Mouse (Mus musculus) kidney, embryonic 15.5 days (tissue): ENCODE measurements around the gene Olfr1255. TPM values are rescaled to one million over a fixed set of nuclear protein-coding genes. Genes with fewer than 3 reads are reported as not detected.

ENCODE experiments used
- ATAC-seq: fragments of 200-750 bp; cut with Nextera tagmentation; replicated peaks from 2 replicates; pipeline ENCODE4 v1.8.0; 2017; ENCODE audit warnings: moderate TSS enrichment; ENCODE audit not compliant: low FRiP score
- H3K27ac ChIP-seq: fragments of 300-500 bp; sonication (generic); 2 replicates; pipeline ENCODE4 v1.5.1; 2015; ENCODE audit warnings: mild to moderate bottlenecking, inconsistent platforms
- H3K27me3 ChIP-seq: fragments of 300-500 bp; sonication (generic); 2 replicates; pipeline ENCODE4 v1.6.1; 2015; ENCODE audit warnings: inconsistent platforms
- H3K36me3 ChIP-seq: fragments of 300-500 bp; sonication (generic); 2 replicates; pipeline ENCODE4 v1.6.1; 2015; ENCODE audit warnings: inconsistent platforms
- H3K4me1 ChIP-seq: fragments of 300-500 bp; sonication (generic); 2 replicates; pipeline ENCODE4 v1.6.1; 2015; ENCODE audit warnings: inconsistent platforms
- H3K4me2 ChIP-seq: fragments of 300-500 bp; sonication (generic); 2 replicates; pipeline ENCODE4 v1.6.1; 2015; ENCODE audit warnings: moderate library complexity, mild to moderate bottlenecking, inconsistent platforms
- H3K4me3 ChIP-seq: fragments of 300-500 bp; sonication (generic); replicated peaks from 2 replicates; pipeline ENCODE4 v1.5.1; 2015; ENCODE audit warnings: mild to moderate bottlenecking, inconsistent platforms
- H3K9ac ChIP-seq: fragments of 300-500 bp; sonication (generic); 2 replicates; pipeline ENCODE4 v1.6.1; 2015; ENCODE audit warnings: mild to moderate bottlenecking, inconsistent platforms
- H3K9me3 ChIP-seq: fragments of 300-500 bp; sonication (generic); replicated peaks from 2 replicates; pipeline ENCODE4 v1.6.1; 2016; ENCODE audit warnings: inconsistent platforms
- WGBS: fragments of 180-500 bp; shearing (Covaris S2); methylation state at CpG from one replicate; pipeline ENCODE4 v1.1.7; 2015; ENCODE audit warnings: mixed read lengths; 5-methylcytosine and 5-hydroxymethylcytosine counted together
- polyA plus RNA-seq: library from polyadenylated mRNA; unstranded; fragments of >200 nt; fragmentation: Nextera tagmentation; extraction: Ambion mirVana; gene quantifications from 2 replicates; pipeline ENCODE4 v1.2.1, GENCODE M21; 2015

Olfr1255 gene
- not detected in 2 replicates for polyA plus RNA-seq

GRCm38 (mm10) chr2:89811751-89812150 lies at the start of gene Olfr1255:
Olfr1255 (plus strand) TSS chr2:89812051.
- H3K27ac ChIP-seq, result no peak within 1 kb of the TSS
- H3K4me1 ChIP-seq, result no peaks in the 10 kb centered on the region
- H3K9me3 ChIP-seq, result no peaks in the 10 kb centered on the region
- no peak within 1 kb of the TSS for H3K4me3 ChIP-seq
- no peak within 1 kb of the TSS for H3K4me2 ChIP-seq
- H3K27me3 ChIP-seq, result no peaks in the 10 kb centered on the region
- WGBS, result 84% methylated on average over 3 of the region's 3 CpGs
- no peak for ATAC-seq
- no peaks in the 10 kb centered on the region for H3K36me3 ChIP-seq
- H3K9ac ChIP-seq, result no peak within 1 kb of the TSS

DNA sequence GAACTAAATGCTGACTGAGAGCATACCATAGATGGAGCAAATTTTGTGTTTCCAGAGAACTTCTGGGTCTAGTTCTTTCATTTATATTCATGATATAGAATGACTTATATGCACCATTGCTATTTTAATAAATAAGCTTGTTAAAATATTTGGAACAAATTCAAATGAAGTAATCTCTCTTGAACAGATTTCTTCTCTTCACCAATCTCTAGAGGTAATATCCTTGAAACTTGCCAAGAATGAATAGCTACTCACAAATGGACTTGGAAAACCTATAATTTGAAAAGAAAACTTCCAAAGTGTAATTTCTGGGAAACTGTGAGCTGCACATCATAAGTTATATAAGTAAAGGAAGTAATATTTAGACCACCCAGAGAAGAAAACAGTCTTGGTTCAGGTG lies 18.3 kb upstream of the Olfr1255 start, which contains the start of gene Olfr1254:
TSS of gene Olfr1254 (minus strand) at position 101 of the 400 bp plus-strand sequence.
- Histone ChIP-seq H3K27ac (no peak within 1 kb of the TSS), H3K4me2 (no peak within 1 kb of the TSS), H3K27me3 (no peaks in the 10 kb centered on the region), H3K4me1 (no peaks in the 10 kb centered on the region), H3K9me3 (no peaks in the 10 kb centered on the region), H3K4me3 (no peak within 1 kb of the TSS), H3K36me3 (no peaks in the 10 kb centered on the region), H3K9ac (no peak within 1 kb of the TSS)
- ATAC-seq, result no peak

DNA sequence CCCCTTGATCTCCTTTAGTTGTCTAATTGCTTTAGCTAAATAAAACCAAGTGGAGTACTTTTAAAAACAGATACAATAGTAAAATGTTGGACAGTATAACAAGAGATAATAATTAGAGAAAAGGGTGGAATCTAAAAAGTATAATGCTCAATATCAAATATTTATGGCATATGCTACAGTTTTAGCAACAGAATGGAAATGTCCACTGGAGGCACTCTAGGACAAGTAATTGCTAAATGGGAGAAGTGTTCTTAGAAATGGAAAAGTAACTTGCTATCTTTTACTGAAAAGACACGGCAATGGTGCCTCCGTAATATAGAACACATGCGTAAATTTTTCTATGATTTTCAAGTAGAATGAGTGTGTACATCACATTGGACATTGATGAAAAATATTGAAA lies 12.3 kb upstream of the Olfr1255 start:
- Histone ChIP-seq H3K4me3 (no peak overlapping the region), H3K27me3 (no peaks in the 10 kb centered on the region), H3K4me1 (no peaks in the 10 kb centered on the region), H3K4me2 (no peak overlapping the region), H3K9me3 (no peaks in the 10 kb centered on the region), H3K36me3 (no peaks in the 10 kb centered on the region), H3K9ac (no peak overlapping the region), H3K27ac (no peak overlapping the region)
- 90% methylated on average over 3 of the region's 3 CpGs for WGBS
- no peak for ATAC-seq

- no peak overlapping the region for H3K4me2 ChIP-seq
- no peaks in the 10 kb centered on the region for H3K27me3 ChIP-seq
- ATAC-seq, result no peak
- no peak overlapping the region for H3K9ac ChIP-seq
- no peaks in the 10 kb centered on the region for H3K36me3 ChIP-seq
- H3K4me3 ChIP-seq, result no peak overlapping the region
- 87% methylated on average over 2 of the region's 2 CpGs for WGBS
- H3K27ac ChIP-seq, result no peak overlapping the region
- no peaks in the 10 kb centered on the region for H3K9me3 ChIP-seq
- H3K4me1 ChIP-seq, result no peaks in the 10 kb centered on the region
These were observed 1.1 kb upstream of the Olfr1255 start for GRCm38 (mm10) chr2:89810751-89811150.

DNA sequence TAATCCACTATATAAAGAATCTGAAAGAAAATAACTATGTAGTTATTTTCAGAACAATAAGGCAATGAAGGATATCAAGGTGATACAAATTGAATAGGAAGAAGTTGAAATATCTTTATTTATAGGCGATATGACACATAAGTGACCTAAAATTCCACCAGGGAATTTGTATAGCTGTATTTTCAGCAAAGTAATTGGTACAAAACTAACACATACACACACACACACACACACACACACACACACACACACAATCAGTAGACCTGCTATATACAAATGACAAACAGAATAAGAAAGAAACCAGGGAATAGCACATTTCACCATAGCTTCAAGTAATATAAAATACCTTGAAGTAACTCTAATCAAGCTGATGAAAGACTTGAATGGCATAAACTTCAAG lies 8.4 kb downstream of the Olfr1255 start:
- H3K27ac ChIP-seq, result no peak overlapping the region
- no peaks in the 10 kb centered on the region for H3K4me1 ChIP-seq
- no peaks in the 10 kb centered on the region for H3K36me3 ChIP-seq
- no peaks in the 10 kb centered on the region for H3K9me3 ChIP-seq
- WGBS, result 74% methylated on average over 1 of the region's 1 CpGs
- no peaks in the 10 kb centered on the region for H3K27me3 ChIP-seq
- no peak overlapping the region for H3K4me2 ChIP-seq
- no peak overlapping the region for H3K4me3 ChIP-seq
- ATAC-seq, result no peak
- H3K9ac ChIP-seq, result no peak overlapping the region

DNA sequence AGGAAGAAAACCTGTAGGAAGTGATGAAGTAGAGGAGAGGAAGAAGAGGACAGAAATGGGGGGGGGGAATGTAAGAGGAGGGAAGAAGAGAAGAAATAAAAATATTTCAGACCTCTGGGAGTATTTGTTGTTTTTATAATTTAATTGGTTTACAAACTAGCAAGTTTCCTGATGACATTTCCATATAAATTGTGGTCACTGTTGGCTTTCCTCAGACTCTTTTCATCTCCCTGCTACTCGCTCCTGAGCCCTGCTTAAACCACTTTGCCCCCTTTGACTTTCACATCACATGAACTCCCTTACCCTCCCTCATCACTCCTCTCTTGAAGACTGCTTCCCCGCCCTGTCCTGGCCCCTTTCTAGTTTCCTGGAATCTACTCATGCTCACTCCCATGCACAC lies 29.6 kb downstream of the Olfr1255 start, which contains the start of gene Olfr1256:
TSS of gene Olfr1256 (minus strand) at position 101 of the 400 bp plus-strand sequence.
- ATAC-seq, result no peak
- no peaks in the 10 kb centered on the region for H3K36me3 ChIP-seq
- no peak within 1 kb of the TSS for H3K9ac ChIP-seq
- H3K9me3 ChIP-seq, result no peaks in the 10 kb centered on the region
- no peak within 1 kb of the TSS for H3K27ac ChIP-seq
- no peak within 1 kb of the TSS for H3K4me2 ChIP-seq
- 45% methylated on average over 2 of the region's 2 CpGs for WGBS
- H3K27me3 ChIP-seq, result no peaks in the 10 kb centered on the region
- H3K4me3 ChIP-seq, result no peak within 1 kb of the TSS
- no peaks in the 10 kb centered on the region for H3K4me1 ChIP-seq

GRCm38 (mm10) chr2:89848105-89848504 lies 36.3 kb downstream of the Olfr1255 start, which contains the start of gene Olfr48:
Olfr48 (minus strand) TSS chr2:89848205.
- 82% methylated on average over 5 of the region's 5 CpGs for WGBS
- Histone ChIP-seq H3K4me2 (no peak within 1 kb of the TSS), H3K27ac (no peak within 1 kb of the TSS), H3K4me1 (no peaks in the 10 kb centered on the region), H3K9ac (no peak within 1 kb of the TSS), H3K9me3 (no peaks in the 10 kb centered on the region), H3K27me3 (no peaks in the 10 kb centered on the region), H3K36me3 (no peaks in the 10 kb centered on the region), H3K4me3 (no peak within 1 kb of the TSS)
- ATAC-seq, result no peak

GRCm38 (mm10) chr2:89849230-89849629 lies 37.4 kb downstream of the Olfr1255 start:
- ATAC-seq, result no peak
- H3K9ac ChIP-seq, result no peak overlapping the region
- H3K27me3 ChIP-seq, result no peaks in the 10 kb centered on the region
- H3K36me3 ChIP-seq, result no peaks in the 10 kb centered on the region
- H3K4me1 ChIP-seq, result no peaks in the 10 kb centered on the region
- no peak overlapping the region for H3K27ac ChIP-seq
- H3K9me3 ChIP-seq, result no peaks in the 10 kb centered on the region
- 87% methylated on average over 1 of the region's 1 CpGs for WGBS
- H3K4me3 ChIP-seq, result no peak overlapping the region
- no peak overlapping the region for H3K4me2 ChIP-seq

Other genes with a start within 250 kb of the Olfr1255 start
- gene Olfr1245, start 233.6 kb upstream of the Olfr1255 start, polyA plus RNA-seq, result not detected in 2 replicates
- gene Olfr1246, start 218.9 kb upstream of the Olfr1255 start, polyA plus RNA-seq, result not detected in 2 replicates
- not detected in 2 replicates for gene Olfr1247, start 197.9 kb upstream of the Olfr1255 start, polyA plus RNA-seq
- not detected in 2 replicates for gene Olfr1248, start 193.8 kb upstream of the Olfr1255 start, polyA plus RNA-seq
- gene Olfr1249, start 177.1 kb upstream of the Olfr1255 start, polyA plus RNA-seq, result not detected in 2 replicates
- gene Olfr1250, start 150.6 kb upstream of the Olfr1255 start, polyA plus RNA-seq, result not detected in 2 replicates
- not detected in 2 replicates for gene Olfr1251, start 140.1 kb upstream of the Olfr1255 start, polyA plus RNA-seq
- not detected in 2 replicates for gene Olfr1252, start 87.0 kb upstream of the Olfr1255 start, polyA plus RNA-seq
- not detected in 2 replicates for gene Olfr1253, start 55.0 kb upstream of the Olfr1255 start, polyA plus RNA-seq
- not detected in 2 replicates for gene Olfr1254, start 18.4 kb upstream of the Olfr1255 start, polyA plus RNA-seq
- gene Olfr1256, start 29.5 kb downstream of the Olfr1255 start, polyA plus RNA-seq, result not detected in 2 replicates
- gene Olfr48, start 36.2 kb downstream of the Olfr1255 start, polyA plus RNA-seq, result not detected in 2 replicates
- gene Olfr1257, start 66.4 kb downstream of the Olfr1255 start, polyA plus RNA-seq, result not detected in 2 replicates
- not detected in 2 replicates for gene Olfr1258, start 115.3 kb downstream of the Olfr1255 start, polyA plus RNA-seq
- gene Olfr1259, start 136.6 kb downstream of the Olfr1255 start, polyA plus RNA-seq, result not detected in 2 replicates
- gene Olfr1260, start 162.3 kb downstream of the Olfr1255 start, polyA plus RNA-seq, result not detected in 2 replicates
- gene Olfr1261, start 179.2 kb downstream of the Olfr1255 start, polyA plus RNA-seq, result not detected in 2 replicates
- not detected in 2 replicates for gene Olfr1262, start 188.1 kb downstream of the Olfr1255 start, polyA plus RNA-seq
- gene Olfr1263, start 200.1 kb downstream of the Olfr1255 start, polyA plus RNA-seq, result not detected in 2 replicates
- not detected in 2 replicates for gene Olfr1264, start 213.5 kb downstream of the Olfr1255 start, polyA plus RNA-seq
- gene Olfr1265, start 223.3 kb downstream of the Olfr1255 start, polyA plus RNA-seq, result not detected in 2 replicates